Mouse (Mus musculus) stomach, postnatal 0 days (tissue): ENCODE data around the gene Pot1a. TPM values are rescaled to one million over a fixed set of nuclear protein-coding genes. Genes with fewer than 3 reads are reported as not detected.
A peak's percentile ranks its signal among the peaks of the same experiment; 100 is the strongest.

Source experiments
- ATAC-seq: fragments of 200-750 bp; cut with Nextera tagmentation; 2 replicates; pipeline ENCODE4 v1.8.0; 2017; ENCODE audit not compliant: low FRiP score, low TSS enrichment
- DNase-seq: peaks from one replicate; pipeline ENCODE4 v3.0.0-alpha.2; 2016; ENCODE audit warnings: low spot score
- H3K27ac ChIP-seq: fragments of 300-500 bp; sonication (generic); replicated peaks from 2 replicates; pipeline ENCODE4 v1.5.1; 2014; ENCODE audit warnings: mild to moderate bottlenecking, control low read depth
- H3K27me3 ChIP-seq: fragments of 300-500 bp; sonication (generic); 2 replicates; pipeline ENCODE4 v1.6.1; 2014; ENCODE audit warnings: low read length; ENCODE audit not compliant: control insufficient read depth, insufficient read depth
- H3K36me3 ChIP-seq: fragments of 300-500 bp; sonication (generic); 2 replicates; pipeline ENCODE4 v1.6.1; 2014; ENCODE audit warnings: low read length, mixed read lengths; ENCODE audit not compliant: control insufficient read depth, insufficient read depth
- H3K4me1 ChIP-seq: fragments of 300-500 bp; sonication (generic); replicated peaks from 2 replicates; pipeline ENCODE4 v1.6.1; 2014; ENCODE audit warnings: antibody characterized with exemption; ENCODE audit not compliant: control insufficient read depth, insufficient read depth
- H3K4me2 ChIP-seq: fragments of 300-500 bp; sonication (generic); replicated peaks from 2 replicates; pipeline ENCODE4 v1.6.1; 2014; ENCODE audit warnings: low read depth, mild to moderate bottlenecking, control low read depth, moderate library complexity
- H3K4me3 ChIP-seq: fragments of 300-500 bp; sonication (generic); 2 replicates; pipeline ENCODE4 v1.5.1; 2014; ENCODE audit warnings: low read depth, low read length, control low read depth
- H3K9ac ChIP-seq: fragments of 300-500 bp; sonication (generic); 2 replicates; pipeline ENCODE4 v1.6.1; 2014; ENCODE audit warnings: mild to moderate bottlenecking, low read length, control low read depth, mixed read lengths
- H3K9me3 ChIP-seq: fragments of 300-500 bp; sonication (generic); 2 replicates; pipeline ENCODE4 v1.6.1; 2016; ENCODE audit warnings: low read length; ENCODE audit not compliant: control insufficient read depth
- CTCF ChIP-seq: IDR thresholded peaks from 2 replicates; pipeline ENCODE4 v1.5.1; 2016; ENCODE audit warnings: antibody characterized with exemption, low read depth, mild to moderate bottlenecking, moderate library complexity
- EP300 ChIP-seq: optimal IDR thresholded peaks from 2 replicates; pipeline ENCODE3; 2016; ENCODE audit warnings: antibody characterized with exemption
- WGBS: fragments of 180-500 bp; shearing (Covaris S2); extraction: QIAGEN DNeasy Blood & Tissue Kit; methylation state at CpG from one replicate; pipeline ENCODE4 v1.1.7; 2014; 5-methylcytosine and 5-hydroxymethylcytosine counted together
- polyA plus RNA-seq: library from polyadenylated mRNA; unstranded; fragments of >200 nt; fragmentation: Nextera tagmentation; extraction: Ambion mirVana; gene quantifications from 2 replicates; pipeline ENCODE4 v1.2.1, GENCODE M21; 2015

The Pot1a gene
- polyA plus RNA-seq, 1 experiment from 2014 or later = 10.0 TPM

DNA sequence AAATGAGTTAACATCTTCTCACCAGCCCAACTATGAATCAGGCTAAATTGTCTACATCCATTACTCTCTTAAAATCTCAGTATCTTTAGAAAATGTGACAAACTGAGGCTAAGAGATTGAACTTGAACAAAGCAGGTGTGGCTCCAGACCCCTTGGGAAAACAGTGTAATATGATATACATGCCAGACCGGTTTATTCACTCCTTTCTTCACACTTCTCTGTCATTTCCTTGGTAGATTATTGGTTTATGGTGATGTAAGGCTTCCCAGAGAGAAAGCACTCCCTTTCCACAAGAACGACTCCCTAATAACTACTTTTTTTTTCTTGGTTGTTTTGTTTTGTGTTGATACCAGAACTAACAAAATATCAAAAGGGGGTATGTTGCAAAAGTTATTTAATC lies 98.4 kb downstream of the Pot1a start:
- Histone ChIP-seq H3K27ac (no peak overlapping the region), H3K27me3 (no peaks in the 10 kb centered on the region), H3K4me1 (no peaks in the 10 kb centered on the region), H3K4me3 (no peak overlapping the region), H3K9ac (no peak overlapping the region), H3K36me3 (no peaks in the 10 kb centered on the region), H3K9me3 (no peaks in the 10 kb centered on the region), H3K4me2 (no peak overlapping the region)
- TF ChIP-seq EP300 (no peak), CTCF (no peak)
- WGBS = 17% methylated on average over 2 of the region's 2 CpGs
- no peak for DNase-seq
- peak; percentile 82; the same call in 1 of the 2 replicates for ATAC-seq

DNA sequence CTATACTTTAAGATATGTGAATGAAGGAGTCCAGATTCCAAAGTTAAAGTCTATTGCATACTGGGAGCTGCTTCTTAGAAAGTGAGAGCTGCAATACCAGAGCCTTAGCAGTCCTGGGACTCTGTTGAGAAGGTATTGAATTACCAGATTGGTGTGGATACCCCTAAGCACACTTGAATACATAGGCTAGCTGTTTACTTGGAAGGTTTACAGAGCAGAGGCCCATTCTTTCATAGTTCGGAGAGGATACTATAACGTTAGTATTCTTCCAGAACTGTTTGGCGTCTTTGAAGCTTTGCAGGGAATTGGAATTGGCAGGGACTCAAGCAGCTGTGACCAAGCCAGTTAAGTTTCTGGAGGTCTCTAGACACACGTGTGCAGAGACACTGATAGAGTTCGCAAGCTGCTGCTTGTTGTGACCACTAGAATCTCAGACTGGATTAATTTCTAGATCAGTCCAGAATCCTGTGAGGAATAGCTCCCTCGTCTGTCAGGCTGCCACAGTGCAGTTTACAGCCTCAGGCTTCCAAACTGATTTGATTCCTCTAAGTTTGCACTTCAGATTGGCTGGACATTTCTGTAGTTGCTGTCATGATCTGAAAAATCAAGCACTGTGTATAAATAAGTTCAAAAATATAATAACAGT lies 99.7 kb downstream of the Pot1a start:
- TF ChIP-seq EP300 = no peak
- peak; percentile 80 for TF ChIP-seq CTCF
- ATAC-seq (peak; percentile 56; the same call in 1 of the 2 replicates), DNase-seq (peak; percentile 37)
- Histone ChIP-seq H3K36me3 (no peaks in the 10 kb centered on the region), H3K27ac (no peak overlapping the region), H3K9me3 (no peaks in the 10 kb centered on the region), H3K9ac (no peak overlapping the region), H3K4me3 (no peak overlapping the region), H3K27me3 (no peaks in the 10 kb centered on the region), H3K4me1 (no peaks in the 10 kb centered on the region), H3K4me2 (no peak overlapping the region)
- 15% methylated on average over 6 of the region's 6 CpGs for WGBS

DNA sequence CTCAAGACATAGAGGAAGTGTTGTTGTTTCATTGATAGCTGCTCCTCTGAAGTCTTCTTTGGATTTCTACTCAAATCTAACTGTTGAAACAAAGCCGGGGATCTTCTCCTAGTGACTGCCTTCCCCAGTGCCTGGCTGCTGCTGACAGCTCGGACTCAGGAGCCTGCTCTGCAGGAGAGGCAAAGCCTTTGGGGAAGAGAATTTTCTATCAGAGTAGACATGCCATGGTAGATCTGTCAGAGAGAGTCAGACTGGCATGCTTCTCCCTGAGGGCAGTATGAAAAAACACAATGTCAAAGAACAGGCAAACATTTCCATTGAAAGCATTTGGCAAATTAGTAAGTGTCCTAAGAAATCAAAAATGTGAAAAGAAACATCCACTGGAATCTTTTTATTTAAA lies 109.1 kb downstream of the Pot1a start:
- no peak for TF ChIP-seq EP300
- TF ChIP-seq CTCF = no peak
- Histone ChIP-seq H3K36me3 (no peaks in the 10 kb centered on the region), H3K4me2 (no peak overlapping the region), H3K9ac (no peak overlapping the region), H3K4me1 (no peaks in the 10 kb centered on the region), H3K9me3 (no peaks in the 10 kb centered on the region), H3K4me3 (no peak overlapping the region), H3K27me3 (no peaks in the 10 kb centered on the region), H3K27ac (no peak overlapping the region)
- 38% methylated on average over 2 of the region's 2 CpGs for WGBS
- no peak for ATAC-seq
- DNase-seq = no peak

Other genes with a start within 250 kb of the Pot1a start
- 1.7 and 1.9 TPM in 2 replicates for gene Gpr37, start 118.5 kb downstream of the Pot1a start, polyA plus RNA-seq